Mouse (Mus musculus): ENCODE data around the gene Pdk2.

DNA sequence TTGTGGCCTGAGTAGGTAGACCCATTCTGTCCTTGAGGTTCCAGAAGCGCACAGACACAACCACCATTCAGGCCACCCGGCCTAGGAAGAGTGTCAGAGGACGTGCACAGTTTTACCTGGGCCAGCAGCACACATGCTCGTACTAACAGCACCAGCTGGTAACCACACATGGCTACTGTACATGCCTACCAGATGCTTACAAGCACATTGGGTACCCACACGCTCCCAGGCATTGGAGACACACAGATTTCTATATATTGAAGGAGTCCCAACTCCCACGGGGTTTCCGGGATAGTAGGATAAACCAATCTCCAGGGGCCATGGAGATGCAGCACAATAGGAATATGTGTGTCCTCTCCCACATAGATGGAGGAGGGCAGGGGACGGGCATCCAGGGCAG lies 38.4 kb downstream of the Pdk2 start:
- TF ChIP-seq POLR2A (IDR thresholded peaks at IDR 0.05; ENCODE audit: borderline replicate concordance, insufficient read depth, low read length) (no peak), CTCF (IDR thresholded peaks at IDR 0.05; ENCODE audit: borderline replicate concordance, insufficient read depth, low read depth, low read length) (no peak)

Measured in cerebellum, adult 2 months (tissue).